Mouse (Mus musculus) spleen, adult 18-20 months (tissue): ENCODE measurements around the gene Olfr1342.
A peak's percentile ranks its signal among the peaks of the same experiment; 100 is the strongest.

Source experiments
- DNase-seq, 2 experiments: peaks; one replicate each; pipeline ENCODE4 v3.0.0; 2022; ENCODE audit warnings: mixed read lengths in 2 of 2

Olfr1342 gene

DNA sequence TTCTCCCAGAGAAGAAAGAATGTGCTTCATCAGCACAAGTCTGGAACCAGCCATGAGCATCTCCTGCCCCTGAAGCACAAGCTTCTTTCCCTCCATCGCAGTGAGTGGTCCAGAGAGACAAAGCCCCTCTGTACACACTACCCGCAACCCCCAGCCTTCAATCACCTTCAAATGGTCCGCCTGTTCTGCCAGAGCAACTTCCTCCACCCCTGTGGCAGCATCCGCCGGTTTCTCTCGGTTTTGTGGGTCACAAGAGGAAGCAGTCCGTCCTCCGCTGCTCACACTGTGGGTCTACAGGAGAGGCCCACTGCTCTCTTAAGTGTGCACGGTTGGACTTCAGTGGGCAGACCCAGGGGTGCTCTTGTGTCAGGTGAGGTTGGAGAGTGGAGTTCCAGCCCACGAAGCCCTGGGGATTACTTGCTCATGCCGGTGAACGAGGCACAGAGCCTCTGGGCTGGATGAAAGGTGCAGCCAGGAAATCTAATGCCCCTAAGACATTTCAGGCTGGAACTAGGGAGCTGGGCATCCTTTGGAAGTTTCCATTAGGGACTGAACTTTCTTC lies at the start of gene Olfr1342:
Gene Olfr1342 (minus strand): TSS at position 345 of the 562 bp plus-strand sequence.
- no peak for DNase-seq

DNA sequence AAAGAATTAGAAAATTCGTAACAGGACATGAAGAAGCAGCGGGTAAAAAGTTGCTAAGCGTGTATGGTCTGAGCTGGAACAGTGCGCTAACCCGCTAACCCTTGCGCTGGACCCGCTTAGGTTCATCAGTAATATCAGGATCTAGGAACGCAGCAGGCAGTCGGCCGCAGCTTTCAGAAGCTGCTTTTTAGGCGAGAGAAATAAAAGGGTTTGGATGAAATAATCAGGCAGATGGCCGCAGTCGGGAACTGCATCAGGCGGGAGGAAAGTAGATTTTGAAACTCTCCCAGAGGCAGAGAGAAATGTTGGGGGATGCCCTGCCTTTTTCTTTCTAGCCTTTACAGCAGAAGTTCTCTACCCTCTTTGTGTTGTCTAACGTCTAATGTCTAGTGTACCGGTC lies 49.3 kb upstream of the Olfr1342 start:
- no peak for DNase-seq

DNA sequence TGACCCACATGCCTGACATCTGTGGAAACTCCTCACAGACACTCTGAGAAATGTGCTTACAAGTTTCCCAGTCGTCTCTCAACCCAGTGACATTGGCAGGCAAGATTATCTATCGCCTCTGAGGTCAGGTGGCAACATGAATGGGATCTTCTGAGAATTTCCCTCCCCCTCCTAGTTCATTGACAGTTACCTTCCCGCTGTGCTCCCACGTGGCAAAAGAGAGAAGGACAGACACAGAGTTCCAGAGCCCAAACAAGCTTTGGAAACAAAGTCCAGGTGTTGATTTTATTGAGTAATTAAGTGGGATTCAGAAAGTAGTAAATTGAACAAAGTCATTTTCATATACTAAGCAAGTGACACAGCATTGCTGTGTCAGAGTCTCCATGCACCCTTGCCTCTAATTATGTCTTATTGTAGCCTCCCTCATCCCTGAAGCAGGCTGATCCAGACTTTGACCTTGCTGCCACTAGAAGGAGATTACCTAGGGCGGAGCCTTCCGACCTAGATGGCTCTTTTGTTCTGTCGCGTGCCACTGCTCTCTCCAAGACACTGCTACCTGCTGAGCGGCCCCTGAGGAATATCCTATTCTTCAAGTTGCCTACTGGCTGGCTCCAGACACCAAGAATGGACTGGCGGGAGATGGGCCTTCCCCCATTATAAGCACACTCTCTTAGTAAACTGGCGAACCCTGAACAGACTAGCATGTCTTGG lies 48.6 kb upstream of the Olfr1342 start:
- no peak for DNase-seq

DNA sequence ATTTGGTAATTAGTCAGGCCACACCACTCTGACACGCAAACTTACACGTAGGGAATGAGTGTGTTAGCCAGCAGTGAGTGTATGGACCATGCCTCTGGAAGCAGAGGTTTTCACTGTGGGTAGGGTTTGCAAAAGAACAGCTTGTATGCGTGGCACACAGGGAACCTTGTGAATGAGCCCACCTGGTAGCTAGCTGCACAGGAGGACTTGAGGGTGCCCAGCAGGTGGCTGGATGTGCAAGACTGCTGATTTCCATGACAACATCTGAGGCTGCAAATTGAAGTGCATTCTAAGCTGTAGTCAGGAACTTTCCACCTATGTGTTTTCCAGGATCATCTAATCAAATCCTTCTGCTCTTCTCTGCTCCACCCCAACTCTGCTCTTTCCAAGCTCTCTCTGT lies 47.0 kb upstream of the Olfr1342 start:
- DNase-seq = no peak

DNA sequence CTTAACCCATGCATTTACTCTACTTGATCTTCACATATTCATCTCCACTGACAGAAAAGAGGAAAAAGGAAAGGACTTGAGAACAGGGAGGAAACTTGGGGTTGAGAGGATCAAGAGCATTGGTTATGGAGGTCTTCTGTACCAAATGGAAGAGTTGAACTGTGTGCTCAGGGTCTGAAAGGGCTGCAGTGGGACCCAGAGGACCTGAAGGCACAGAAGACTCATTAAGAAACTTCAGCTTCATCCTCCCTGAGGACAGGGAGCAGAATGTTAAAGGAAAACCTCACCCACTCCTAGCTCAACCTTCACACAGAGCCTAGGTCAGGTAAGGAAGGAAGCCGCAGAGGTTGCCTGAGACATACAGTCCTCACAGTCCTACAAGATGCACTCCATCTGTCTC lies 39.3 kb upstream of the Olfr1342 start, which contains the start of gene Olfr1339:
Gene Olfr1339 (plus strand): TSS at position 301 of the 400 bp plus-strand sequence.
- no peak for DNase-seq

DNA sequence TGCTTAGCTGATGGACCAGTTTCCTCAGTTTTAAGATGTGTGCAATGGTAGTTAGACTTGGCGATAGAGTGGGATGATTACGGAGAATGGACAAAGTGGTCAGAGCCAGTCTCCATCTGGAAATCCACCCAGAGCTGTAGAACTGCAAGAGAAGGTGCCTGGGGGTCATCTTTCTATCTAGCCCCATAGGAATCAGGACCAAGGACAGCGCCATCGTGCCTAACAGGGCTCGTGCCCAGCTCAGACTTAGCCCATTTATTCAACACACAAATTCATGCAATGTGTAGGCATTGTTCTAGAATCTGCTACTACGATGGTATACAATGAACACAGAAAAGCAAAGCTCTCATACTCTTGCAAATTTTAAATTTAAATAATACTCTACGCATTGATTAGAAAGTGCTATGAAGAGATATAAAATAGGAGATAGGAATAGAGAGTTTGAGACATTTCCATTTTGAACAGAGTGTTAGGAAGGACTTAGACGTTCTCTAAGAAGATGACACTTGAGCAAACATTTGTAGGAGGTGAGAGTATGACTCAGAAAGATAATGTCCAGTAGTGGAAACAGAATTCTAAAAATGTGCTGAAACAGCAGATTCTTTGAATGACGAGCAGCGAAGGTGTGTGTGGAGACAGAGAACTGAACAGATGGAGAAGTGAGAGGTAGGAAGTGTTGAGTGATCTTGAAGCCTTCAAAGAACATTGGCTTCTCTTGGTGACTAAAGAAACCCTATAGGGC lies 29.4 kb upstream of the Olfr1342 start:
- no peak for DNase-seq

DNA sequence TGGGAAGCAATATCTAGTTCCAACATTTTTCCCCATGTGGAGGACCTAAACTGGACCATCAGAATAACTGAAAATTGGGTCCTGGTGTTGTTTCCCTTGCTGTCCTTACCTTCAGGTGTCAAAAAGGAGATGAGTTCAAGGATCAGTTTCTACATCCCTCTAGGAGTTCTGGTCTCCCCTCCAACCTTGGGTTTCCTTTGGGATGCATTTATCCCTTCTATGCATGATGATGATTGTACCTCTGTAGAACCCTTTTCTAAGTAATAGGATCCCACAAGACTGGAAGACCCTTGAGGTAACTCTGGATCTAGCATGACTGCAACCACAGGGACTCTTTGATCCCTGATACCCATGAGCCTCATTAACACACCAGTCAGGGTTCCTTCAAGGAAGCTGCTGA lies 27.3 kb upstream of the Olfr1342 start, which contains the start of gene Olfr1340:
Gene Olfr1340 (plus strand): TSS at position 301 of the 400 bp plus-strand sequence.
- no peak for DNase-seq

DNA sequence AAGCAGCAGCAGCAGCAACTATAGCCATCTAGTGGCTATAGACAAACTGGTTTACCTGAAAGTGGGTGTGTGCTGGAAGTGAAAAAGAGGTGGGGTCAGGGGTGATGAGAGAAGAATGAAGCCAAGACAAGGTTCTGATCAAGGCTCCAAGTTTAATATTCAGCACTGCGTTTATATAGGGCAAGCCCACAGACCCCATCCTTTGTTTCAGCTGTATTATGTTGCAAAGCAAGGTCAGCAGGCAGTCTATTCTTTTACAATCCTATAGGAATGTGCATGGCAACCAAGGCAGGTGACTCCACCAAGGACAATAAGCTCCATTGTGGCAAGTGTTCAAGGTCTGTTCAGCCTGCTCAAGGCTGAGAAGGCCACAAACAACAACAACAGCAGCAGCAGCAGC lies 19.1 kb upstream of the Olfr1342 start:
- no peak for DNase-seq

DNA sequence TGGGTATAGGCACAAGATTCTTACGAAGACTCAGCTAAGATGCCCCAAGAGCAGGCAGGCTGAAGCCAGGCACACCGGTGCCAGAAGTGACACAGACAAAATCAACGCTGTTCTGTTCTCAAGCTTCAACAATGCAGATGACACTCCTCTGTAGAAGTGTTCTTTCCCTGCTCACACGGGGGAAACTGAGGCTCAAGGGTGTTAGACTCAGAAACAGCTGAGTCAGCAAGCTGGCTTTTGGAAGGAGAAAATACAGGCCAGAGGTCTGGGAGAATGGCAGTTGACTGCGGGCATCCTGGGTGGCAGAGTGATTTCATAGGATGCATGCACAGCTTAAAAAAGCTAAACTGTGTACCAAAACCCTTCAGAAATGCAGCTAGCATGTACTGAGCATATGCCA lies 15.5 kb upstream of the Olfr1342 start:
- DNase-seq = no peak

DNA sequence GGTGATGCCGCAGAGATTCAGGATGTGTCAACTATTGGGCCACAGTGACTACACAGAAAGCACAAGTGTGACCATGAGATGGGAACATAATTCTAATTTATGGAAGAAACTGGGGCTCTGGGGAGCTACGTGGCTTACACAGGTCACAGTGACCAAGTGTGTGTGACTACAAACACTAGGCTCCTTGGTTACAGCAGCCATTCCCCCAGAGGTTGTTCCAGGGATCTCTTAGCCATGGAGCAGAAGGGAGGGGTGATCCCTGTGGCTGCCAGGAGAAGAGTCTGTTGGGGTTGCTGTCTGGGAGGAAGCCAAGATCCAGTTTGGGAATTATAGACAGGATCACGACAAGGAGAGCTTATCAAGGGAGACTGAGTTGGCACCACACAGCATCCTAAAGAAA lies 10.7 kb upstream of the Olfr1342 start, which contains the start of gene Olfr1341:
Gene Olfr1341 (plus strand): TSS at position 301 of the 400 bp plus-strand sequence.
- DNase-seq = no peak

DNA sequence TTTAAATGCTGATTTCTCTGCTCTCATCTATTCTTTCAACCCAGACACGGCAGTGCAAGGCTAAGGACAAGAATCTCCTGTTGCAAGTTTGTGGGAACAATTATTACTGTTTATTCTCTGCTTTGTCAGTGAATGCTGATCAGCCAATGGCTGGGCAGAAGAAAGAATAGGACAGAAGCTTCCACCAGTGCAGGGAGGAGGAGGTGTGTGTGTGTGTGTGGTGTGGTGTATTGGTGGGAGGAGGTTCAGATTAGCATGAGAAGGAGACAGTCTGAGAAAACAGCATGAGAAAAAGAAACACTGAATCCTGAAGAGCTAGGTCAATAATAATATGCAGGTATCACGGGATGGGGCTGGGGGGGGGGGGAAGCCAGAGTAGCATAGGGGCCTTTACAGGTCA lies 1.3 kb upstream of the Olfr1342 start:
- no peak for DNase-seq

DNA sequence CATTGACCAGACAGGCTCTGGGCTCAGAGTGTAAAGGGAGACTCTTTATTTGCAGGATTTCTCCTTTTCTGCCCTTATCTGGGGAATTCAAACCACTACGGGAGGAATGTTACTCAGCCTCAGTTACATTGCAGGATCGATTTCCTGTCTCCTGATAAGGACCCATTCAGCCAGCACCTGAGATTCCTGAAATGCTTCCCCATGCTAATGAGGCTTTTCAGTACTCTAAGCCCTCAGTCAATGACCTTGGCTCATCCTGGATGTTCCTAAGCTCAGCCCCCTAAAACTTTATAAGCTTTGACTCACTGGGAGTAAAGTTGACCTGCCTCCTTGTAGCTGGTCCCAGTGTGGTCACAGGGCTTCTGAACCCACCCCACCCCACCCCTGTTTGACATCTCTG lies 5.5 kb downstream of the Olfr1342 start:
- DNase-seq = no peak

DNA sequence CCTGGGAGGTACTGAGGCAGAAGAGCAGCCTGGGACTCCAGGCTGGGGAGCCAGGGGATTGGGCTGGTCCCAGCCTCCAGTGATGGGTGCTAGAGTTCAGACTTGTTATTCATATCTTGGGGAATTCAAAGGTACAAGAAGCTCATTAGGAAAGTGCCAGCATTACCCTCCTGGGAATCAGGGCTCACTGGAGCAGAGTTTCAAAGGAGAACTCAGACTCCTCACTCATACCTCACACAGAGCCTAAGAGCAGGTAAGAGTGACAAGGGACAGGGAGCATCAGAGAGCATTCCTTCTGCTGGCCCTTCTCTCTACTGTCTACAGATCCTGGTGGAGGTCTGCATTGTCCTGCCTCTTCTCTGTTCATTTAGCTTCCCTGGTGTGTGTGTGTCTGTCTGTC lies 33.9 kb downstream of the Olfr1342 start, which contains the start of gene Olfr62:
Gene Olfr62 (plus strand): TSS at position 301 of the 400 bp plus-strand sequence.
- DNase-seq = no peak

DNA sequence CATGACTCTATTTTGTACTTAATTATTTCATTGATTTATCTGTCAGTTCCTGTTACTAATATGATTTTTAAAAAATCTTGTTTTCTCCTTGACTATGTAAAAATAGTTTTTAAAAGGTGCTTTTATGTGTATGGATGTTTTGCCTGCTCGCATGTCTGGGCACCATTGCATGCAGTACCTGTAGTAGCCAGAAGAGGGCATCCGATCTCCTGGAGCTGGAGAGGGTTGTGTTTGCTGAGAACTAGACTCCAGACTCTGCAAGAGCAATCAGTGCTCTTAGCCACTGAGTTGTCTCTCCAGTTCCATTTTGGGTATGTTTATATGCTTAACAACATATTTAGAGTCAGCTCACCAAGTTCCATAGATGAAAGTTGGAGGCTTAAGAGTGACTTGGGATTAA lies 47.3 kb downstream of the Olfr1342 start:
- peak in 1 of 2 experiments; percentile 59 for DNase-seq

DNA sequence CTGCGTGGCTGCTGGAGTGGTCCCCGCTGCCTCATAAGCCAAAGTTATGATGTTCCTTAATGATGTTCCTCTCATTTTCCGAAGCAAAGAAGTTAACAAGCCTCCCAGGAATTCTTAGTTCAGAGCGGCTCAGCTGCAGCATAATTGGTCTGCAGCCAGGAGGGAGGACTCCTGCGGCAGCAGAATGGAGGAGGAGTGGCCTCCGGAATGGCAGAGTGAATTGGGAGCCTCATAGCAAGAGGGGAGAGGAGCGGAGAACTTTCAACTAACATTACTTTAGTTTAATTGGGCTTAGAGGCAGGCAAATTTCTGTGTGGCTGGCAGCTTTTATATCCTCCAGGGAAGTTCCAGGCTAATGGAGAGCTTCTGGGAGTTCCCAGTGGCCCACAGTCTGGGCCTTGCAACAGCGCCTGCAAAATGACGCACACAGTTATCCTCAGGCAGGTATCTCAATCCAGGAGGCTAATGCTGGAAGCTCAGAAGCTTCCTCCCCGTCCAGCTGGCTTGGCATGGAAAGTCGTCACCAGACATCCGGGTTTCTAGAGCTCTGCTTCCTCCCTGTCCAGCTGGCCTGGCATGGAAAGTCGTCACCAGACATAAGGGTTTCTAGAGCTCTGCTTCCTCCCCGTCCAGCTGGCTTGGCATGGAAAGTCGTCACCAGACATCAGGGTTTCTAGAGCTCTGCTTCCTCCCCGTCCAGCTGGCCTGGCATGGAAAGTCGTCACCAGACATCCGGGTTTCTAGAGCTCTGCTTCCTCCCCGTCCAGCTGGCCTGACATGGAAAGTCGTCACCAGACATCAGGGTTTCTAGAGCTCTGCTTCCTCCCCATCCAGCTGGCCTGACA lies 50.0 kb downstream of the Olfr1342 start:
- no peak for DNase-seq
